Mouse (Mus musculus) gastrocnemius, postnatal 4 days (tissue): ENCODE data around the gene Ppp4r4. TPM values are rescaled to one million over a fixed set of nuclear protein-coding genes. Genes with fewer than 3 reads are reported as not detected.
"Not testable (repeated sequence)": the region's sequence is repeated elsewhere in the genome, so short reads cannot be mapped to it uniquely, and the experiment has no call there.

Source experiments
- DNase-seq, 2 experiments: peaks; one replicate each; pipeline ENCODE4 v3.0.0; 2021 to 2022; ENCODE audit warnings: low spot score in 2 of 2, mixed read lengths in 2 of 2
- total RNA-seq, 2 experiments: library from RNA; stranded (reverse); gene quantifications; 2 replicates each; pipeline ENCODE4 v1.2.3; 2021

The Ppp4r4 gene
- total RNA-seq, 2 experiments from 2014 or later, result 0.70 to 0.88 TPM

DNA sequence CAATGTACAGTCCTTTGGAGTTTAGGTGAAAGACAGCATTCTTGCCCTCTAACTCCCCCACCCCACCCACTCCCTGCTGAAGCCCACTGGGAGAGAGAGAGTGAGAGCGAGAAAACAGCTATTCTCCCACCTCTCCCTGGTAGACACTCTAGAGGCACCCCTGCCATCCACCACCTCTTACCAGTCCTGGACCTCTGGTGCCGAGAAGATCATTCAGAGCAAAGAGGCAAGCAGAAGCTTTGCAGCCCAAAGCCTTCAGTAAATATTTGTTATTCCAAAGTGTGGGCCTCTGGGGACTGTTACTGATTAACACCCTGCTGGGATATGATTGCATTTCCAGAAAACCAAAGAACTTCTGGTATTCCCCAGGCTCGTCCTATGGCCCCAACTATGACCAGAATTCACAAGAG, 99.1 kb downstream of the Ppp4r4 start, which contains the start of gene Serpina10:
TSS of gene Serpina10 (minus strand) at position 242 of the 410 bp plus-strand sequence.
- DNase-seq, result no peak

GRCm38 (mm10) chr12:103634430-103634829, 102.3 kb downstream of the Ppp4r4 start:
- no peak for DNase-seq

DNA sequence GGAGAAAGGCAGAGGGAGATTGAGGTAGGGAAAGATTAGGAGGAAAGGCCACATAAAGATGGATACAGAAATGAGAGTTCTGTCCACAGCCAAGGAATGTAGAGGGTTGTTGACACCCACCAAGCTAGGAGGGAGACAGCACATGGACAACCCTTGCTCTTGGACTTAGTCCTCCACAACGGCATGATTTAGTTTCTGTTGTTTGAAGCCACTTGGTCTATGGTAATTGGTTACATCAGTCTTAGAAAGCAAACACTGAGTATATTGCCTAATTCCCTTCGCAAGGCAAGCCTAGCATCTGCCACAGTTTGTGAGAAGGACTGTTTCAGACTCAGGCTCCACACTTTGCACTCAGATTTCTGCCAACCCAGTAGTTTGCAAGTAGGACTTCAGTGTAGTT, 103.8 kb downstream of the Ppp4r4 start:
- DNase-seq, result no peak

DNA sequence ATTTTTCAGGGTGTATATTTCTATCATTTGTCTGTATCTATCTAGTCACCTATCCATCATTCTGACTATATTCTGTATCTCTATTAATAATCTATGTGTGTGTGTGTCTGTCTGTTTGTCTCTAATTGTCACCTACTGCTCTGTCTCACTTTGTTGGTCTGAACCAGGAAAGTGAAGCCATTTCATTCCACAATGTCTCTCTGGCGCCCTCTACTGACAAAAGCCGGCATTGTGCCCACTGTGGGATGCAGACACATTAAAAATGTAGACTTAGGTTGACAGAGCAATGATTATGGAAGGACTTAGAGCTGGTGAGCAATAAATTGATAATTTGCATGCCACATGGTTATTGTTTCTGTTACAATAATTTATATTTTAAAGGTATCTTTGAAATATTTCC, 111.3 kb downstream of the Ppp4r4 start:
- peak; percentile 47 to 74 for DNase-seq

DNA sequence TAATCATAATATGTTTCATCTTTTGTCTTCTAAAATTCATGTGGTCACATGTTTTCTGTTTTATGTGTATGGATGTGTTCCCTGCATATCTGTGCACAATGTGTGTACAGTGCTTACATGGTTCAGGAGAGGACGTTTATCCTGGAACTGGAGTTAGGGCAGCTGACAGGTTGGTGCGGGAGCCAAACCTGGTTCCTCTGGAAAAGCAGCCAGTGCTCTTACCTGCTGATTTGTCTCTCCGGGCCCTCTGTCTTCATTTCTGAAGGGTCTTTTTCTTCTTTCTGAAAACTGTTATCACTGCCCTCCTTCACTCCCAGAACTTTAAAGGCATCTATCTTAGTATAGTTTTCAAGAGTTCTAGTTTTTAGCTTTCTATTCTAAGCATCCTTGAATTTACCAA, 111.7 kb downstream of the Ppp4r4 start:
- DNase-seq, result no peak

DNA sequence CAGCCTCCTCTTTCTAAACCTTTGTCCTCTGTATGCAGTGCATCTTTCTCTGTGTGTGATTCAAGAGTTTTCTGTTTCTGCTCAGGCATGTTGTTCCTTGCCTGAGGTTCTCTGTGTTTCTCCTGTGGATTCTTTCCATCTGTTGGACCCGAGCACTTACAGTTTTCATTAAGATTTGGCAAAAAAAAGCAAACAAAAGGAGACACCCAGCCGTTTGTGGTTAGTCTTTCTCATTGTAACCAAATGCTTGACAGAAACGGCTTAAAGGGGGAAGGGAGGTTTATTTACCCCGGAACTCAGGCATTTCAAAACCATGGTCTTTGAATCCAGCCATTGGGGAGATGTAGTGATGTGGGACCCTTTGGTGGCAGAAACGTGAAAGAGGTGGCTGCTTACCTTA, 112.5 kb downstream of the Ppp4r4 start:
- DNase-seq, result no peak

DNA sequence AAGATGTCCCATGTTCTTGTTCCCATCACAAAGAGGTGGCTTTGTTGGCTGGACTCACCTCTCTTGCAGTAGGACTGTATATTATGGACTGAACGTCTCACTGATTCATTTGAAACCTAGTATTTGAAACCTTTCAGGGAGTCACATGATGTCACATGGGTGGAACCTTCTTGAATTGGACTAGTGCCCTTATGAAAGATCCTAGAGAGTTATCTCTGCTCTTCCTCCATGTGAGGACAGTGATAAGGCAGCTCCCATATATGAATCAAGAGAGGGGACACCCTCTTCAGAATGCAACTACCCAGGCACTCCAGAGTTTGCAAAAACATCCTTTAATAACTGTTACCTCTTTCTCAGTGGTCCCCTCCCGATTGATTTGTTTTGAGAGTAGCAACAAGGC, 114.2 kb downstream of the Ppp4r4 start:
- DNase-seq, result no peak

DNA sequence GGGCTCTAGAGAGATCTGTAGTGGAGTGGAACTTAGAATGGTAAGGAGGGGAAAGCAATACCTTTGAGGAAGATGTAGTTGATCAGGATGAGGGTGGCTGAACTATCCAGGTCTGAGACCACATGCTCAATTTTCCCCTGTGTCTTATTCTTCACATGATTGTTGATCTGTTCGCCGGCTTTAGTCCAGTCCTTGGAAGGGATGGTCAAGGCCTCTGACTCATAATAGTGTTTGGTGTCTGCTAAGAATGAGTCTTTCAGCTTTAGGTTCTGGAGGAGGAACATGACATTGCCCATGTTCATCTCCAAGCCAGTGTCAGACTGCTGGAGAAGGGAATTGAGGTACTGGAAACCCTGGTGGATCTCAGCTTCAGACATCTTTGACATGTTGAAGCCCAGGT, 121.8 kb downstream of the Ppp4r4 start:
- no peak for DNase-seq

DNA sequence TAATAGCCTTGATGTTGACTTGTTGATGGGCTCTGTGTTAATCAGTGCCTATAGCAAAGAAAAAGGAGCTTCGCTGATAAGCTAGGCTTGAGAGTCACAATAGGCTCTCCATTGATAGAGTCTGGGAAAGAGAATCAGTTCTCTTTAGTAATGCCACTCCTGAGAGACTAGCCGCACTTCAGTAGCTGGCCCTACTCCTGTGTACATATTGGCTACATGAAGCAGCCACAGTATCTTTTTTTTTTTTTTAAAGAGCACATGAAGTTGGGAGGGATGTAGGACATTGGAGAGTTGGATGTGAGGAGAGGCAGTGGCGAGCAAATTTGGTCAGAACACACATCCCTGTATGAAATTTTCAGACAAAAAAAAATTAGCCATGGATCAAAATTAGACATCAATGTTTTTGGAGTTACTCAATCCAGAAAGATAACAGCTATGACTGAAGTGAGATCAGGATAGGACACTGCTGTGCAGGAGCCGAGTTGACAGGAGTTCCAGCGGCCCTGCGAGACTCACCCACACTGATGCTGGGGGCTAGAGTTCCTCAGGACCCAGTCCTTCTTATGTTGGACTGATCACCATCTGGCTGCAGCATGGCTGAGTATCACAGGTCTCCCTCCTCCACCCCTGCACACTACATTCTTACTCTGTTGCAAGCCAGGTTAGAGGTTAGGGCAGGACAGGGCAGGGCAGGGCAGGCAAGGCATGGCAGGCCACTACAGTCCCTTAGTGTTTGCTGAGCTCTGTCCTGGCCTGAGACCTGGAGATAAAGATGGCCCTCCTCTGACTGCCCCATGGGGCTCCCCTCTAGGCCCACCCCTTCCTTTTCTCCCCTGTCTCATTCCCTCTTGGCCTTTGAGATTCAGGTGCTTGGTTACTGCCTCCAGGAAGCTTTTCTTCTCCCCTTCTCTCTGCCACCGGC, 123.3 kb downstream of the Ppp4r4 start:
- no peak for DNase-seq

DNA sequence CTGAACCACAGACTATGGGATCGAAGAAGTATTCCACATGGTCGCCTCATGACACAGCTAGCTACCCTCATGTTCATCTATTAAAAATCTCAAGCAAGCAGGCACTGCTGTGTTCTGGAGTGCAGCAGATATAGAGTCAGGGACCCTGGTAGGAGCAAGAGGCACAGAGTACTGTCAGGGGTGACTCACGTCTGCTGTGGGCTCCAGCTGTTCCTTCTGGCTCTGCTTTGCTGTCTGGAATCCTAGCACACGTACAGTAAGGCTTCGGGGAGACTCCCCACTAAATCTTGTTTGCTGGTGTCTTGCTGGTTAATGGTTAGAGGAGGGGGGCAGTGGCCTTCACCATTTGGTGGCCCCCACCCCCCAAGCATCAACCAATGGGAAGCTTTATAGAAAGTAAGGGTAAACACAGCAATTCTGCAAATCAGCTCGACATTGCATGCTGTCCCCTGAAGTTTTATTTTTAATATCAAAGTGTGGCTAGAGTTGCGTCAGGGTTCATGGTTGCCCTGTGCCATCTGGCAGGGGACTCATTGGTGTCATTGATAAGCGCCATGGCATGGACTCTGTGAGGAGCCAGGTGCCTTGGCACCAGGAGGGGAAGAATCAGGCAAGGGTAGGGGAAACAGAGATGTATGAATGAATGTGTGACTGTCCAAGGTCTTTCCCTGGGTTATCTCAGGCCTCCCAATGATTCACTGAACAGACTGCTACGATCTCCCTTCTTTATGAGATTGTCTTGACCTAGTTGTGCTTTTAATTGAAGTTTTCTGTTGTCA, 125.0 kb downstream of the Ppp4r4 start, which contains the start of gene Serpina6:
TSS of gene Serpina6 (minus strand) at position 365 of the 779 bp plus-strand sequence.
- DNase-seq, result no peak

DNA sequence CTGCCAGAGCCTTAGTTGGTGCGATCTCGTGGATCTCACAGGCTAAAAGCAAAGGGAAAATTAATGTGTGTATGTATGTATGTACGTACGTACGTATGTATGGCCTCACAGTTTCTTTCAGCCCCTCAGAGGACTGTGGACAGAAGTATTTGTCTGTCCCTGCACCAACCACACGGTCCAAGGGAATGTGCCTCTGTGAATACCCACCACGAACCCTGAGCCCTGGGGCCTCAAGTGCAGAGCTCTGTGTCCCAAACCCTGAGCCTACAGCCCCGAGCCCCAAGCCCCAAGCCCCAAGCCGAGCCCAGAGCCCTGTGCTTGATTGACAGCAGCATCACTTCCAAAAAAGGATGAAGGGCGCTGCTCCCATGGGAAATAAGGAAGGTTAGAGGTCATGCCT, 125.9 kb downstream of the Ppp4r4 start:
- no peak for DNase-seq

- no peak for DNase-seq
Observed at GRCm38 (mm10) chr12:103659171-103659570, 127.1 kb downstream of the Ppp4r4 start.

DNA sequence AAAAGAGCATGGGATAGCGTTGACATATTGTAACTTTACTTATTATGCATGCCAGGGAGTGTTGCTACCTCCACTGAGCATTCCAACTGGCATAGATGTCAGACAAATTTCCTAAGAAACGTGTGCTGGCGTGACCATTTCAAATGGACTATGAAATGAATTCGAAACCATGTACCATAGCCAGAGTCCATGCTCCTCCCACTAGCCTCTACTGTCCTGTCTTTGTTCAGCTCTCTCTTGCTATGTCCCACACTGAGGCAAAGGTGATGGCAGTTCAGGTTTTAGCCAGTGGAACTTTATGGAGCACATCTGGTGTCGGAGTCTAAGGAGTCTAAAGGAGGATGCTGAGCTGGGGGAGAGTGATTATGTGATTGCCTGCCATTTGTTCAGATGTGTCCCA, 128.0 kb downstream of the Ppp4r4 start:
- no peak for DNase-seq

DNA sequence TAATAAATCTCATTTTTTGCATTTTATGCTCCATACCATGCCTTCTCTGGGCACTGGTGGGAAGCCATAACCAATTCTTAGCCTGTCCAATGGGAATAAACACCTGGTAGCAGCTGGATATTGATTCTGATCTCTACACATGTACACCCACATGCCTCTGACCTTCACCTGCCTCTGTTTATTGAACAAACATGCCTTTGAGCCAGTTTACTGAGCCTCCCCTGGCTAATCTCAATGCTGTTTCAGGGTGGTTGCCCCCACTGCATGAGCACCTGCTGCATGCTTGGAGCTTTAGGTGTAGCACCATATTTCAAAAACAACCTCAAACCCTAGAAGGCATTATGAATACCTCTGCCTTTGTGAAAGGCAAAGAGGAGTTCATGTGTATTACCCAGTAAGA, 130.0 kb downstream of the Ppp4r4 start:
- DNase-seq, result not testable (repeated sequence)

Other genes starting within 250 kb of the Ppp4r4 start
- not detected for gene Fam181a, start 221.3 kb upstream of the Ppp4r4 start, total RNA-seq
- gene Asb2, start 176.3 kb upstream of the Ppp4r4 start, total RNA-seq, result 100 to 1,000 TPM; 128 to 151 TPM
- gene Otub2, start 143.6 kb upstream of the Ppp4r4 start, total RNA-seq, result 1 to 10 TPM; 3.7 to 4.1 TPM
- gene 9330161L09Rik, start 124.5 kb upstream of the Ppp4r4 start, total RNA-seq, result 1 to 10 TPM in 1 of 2 experiments, under 1 TPM in 1; 0.83 to 1.9 TPM
- gene Ddx24, start 106.5 kb upstream of the Ppp4r4 start, total RNA-seq, result 10 to 100 TPM; 59.2 to 59.3 TPM
- gene Ifi27, start 98.1 kb upstream of the Ppp4r4 start, total RNA-seq, result 100 to 1,000 TPM; 146 to 155 TPM
- 10 to 100 TPM; 17.5 to 27.8 TPM for gene Ifi27l2a, start 88.6 kb upstream of the Ppp4r4 start, total RNA-seq
- gene Ifi27l2b, start 75.1 kb upstream of the Ppp4r4 start, total RNA-seq, result not detected
- gene Serpina10, start 99.2 kb downstream of the Ppp4r4 start, total RNA-seq, result under 1 TPM in 1 of 2 experiments, not detected in 1; 0.54 TPM
- gene Serpina6, start 124.9 kb downstream of the Ppp4r4 start, total RNA-seq, result not detected
- gene Serpina16, start 143.9 kb downstream of the Ppp4r4 start, total RNA-seq, result not detected
- not detected for gene Serpina1f, start 163.2 kb downstream of the Ppp4r4 start, total RNA-seq
- gene Serpina1d, start 241.3 kb downstream of the Ppp4r4 start, total RNA-seq, result 10 to 100 TPM in 1 of 2 experiments, 1 to 10 TPM in 1; 1.1 to 11.4 TPM